9 mouse cellular contexts compared by ENCODE assay signal in genomic region chr19:59458743-59459135, GRCm38 (mm10). TPM values are rescaled to one million over a fixed set of nuclear protein-coding genes. Genes with fewer than 3 reads are reported as not detected.
DNase-seq lines count a peak whose midpoint lies in the region; ATAC-seq and TF ChIP-seq lines count a peak whose summit lies in the region.
"Had no signal": no experiment of that assay in that cellular context is flagged by ENCODE, and none has a peak within 500 bp of the region (broad histone marks: within the 10 kb centered on the region; RNA-seq: fewer than 3 reads in every experiment).

No protein-coding gene starts in this region.

- no peak overlapping the region for H3K9ac ChIP-seq in liver, embryonic 11.5 days (ENCODE audit: low read depth, low read length)
- H3K9ac ChIP-seq in forebrain, embryonic 12.5 days, result peak overlapping the region; percentile 95
- H3K9ac ChIP-seq in limb, embryonic 11.5 days (ENCODE audit: low read length), result no peak overlapping the region; the same call in 1 of the 2 replicates

- WGBS in liver, embryonic 11.5 days, result 2% methylated on average over 15 of the region's 15 CpGs
- WGBS in forebrain, embryonic 12.5 days, result under 1% methylated on average over 15 of the region's 15 CpGs
- 0% methylated on average over 15 of the region's 15 CpGs for WGBS in limb, embryonic 11.5 days
- 1% methylated on average over 15 of the region's 15 CpGs for WGBS in olfactory bulb, adult 2 months

- H3K4me3 ChIP-seq in liver, embryonic 11.5 days (ENCODE audit: low read depth, low read length), result peak overlapping the region; percentile 31
- peak overlapping the region; percentile 77 for H3K4me3 ChIP-seq in forebrain, embryonic 12.5 days (replicated peaks)
- peak overlapping the region; percentile 34 for H3K4me3 ChIP-seq in limb, embryonic 11.5 days (ENCODE audit: low read depth, low read length)
- peak overlapping the region; percentile 35 for H3K4me3 ChIP-seq in olfactory bulb, adult 2 months (ENCODE audit: insufficient read depth, low read depth, low read length)

- peaks cover 100% of the 10 kb centered on the region for H3K27me3 ChIP-seq in liver, embryonic 11.5 days (replicated peaks; ENCODE audit: control insufficient read depth, insufficient read depth, low read length)
- H3K27me3 ChIP-seq in forebrain, embryonic 12.5 days, result peaks cover 64% of the 10 kb centered on the region
- H3K27me3 ChIP-seq in limb, embryonic 11.5 days (ENCODE audit: control insufficient read depth, insufficient read depth, low read length), result peaks cover 80% of the 10 kb centered on the region

- peak overlapping the region; percentile 50 for H3K4me2 ChIP-seq in liver, embryonic 11.5 days
- peak overlapping the region; percentile 67 for H3K4me2 ChIP-seq in forebrain, embryonic 12.5 days
- H3K4me2 ChIP-seq in limb, embryonic 11.5 days (ENCODE audit: low read depth, severe bottlenecking), result peak overlapping the region; percentile 68

- DNase-seq in liver, embryonic 11.5 days (ENCODE audit: low spot score), result no peak
- DNase-seq in liver, result no peak
- no peak for DNase-seq in limb, embryonic 11.5 days (ENCODE audit: low spot score)
- DNase-seq in thymus, postnatal 36 days, result no peak
- no peak for DNase-seq in right cerebral cortex, postnatal 36 days (ENCODE audit: low spot score in 2 of 2)
- DNase-seq in ovary, postnatal 10 days (ENCODE audit: low spot score), result no peak
- DNase-seq: cerebellum, adult 2 months had no signal

- H3K9me3 ChIP-seq in liver, embryonic 11.5 days (ENCODE audit: control insufficient read depth, low read length), result no peaks in the 10 kb centered on the region
- no peaks in the 10 kb centered on the region for H3K9me3 ChIP-seq in forebrain, embryonic 12.5 days
- no peaks in the 10 kb centered on the region for H3K9me3 ChIP-seq in limb, embryonic 11.5 days (ENCODE audit: control insufficient read depth, low read length)

- no peaks in the 10 kb centered on the region for H3K36me3 ChIP-seq in liver, embryonic 11.5 days (ENCODE audit: control insufficient read depth, insufficient read depth, low read length)
- peaks cover 6% of the 10 kb centered on the region; the same call in 1 of the 2 replicates for H3K36me3 ChIP-seq in forebrain, embryonic 12.5 days (replicated peaks)
- H3K36me3 ChIP-seq in limb, embryonic 11.5 days (ENCODE audit: control insufficient read depth, insufficient read depth, low read length), result no peaks in the 10 kb centered on the region

- TF ChIP-seq POLR2A in olfactory bulb, adult 2 months (IDR thresholded peaks at IDR 0.05; ENCODE audit: insufficient read depth, low read depth, low read length), result no peak

- ATAC-seq in liver, embryonic 11.5 days (replicated peaks; ENCODE audit: low FRiP score), result no peak
- ATAC-seq in forebrain, embryonic 12.5 days (ENCODE audit: low FRiP score), result no peak
- ATAC-seq in limb, embryonic 11.5 days (ENCODE audit: insufficient number of reproducible peaks, low FRiP score, low TSS enrichment, low read depth), result no peak

- H3K4me1 ChIP-seq in liver, embryonic 11.5 days (replicated peaks; ENCODE audit: control insufficient read depth, insufficient read depth, low read length), result no peaks in the 10 kb centered on the region
- peaks cover 36% of the 10 kb centered on the region for H3K4me1 ChIP-seq in forebrain, embryonic 12.5 days
- peaks cover 5% of the 10 kb centered on the region for H3K4me1 ChIP-seq in limb, embryonic 11.5 days (ENCODE audit: control insufficient read depth, insufficient read depth, low read length)
- peaks cover 9% of the 10 kb centered on the region for H3K4me1 ChIP-seq in olfactory bulb, adult 2 months (ENCODE audit: control insufficient read depth, insufficient read depth, low read length)

- H3K27ac ChIP-seq in liver, embryonic 11.5 days (ENCODE audit: low read depth, low read length), result no peak overlapping the region
- H3K27ac ChIP-seq in forebrain, embryonic 12.5 days, result peak overlapping the region; percentile 99
- H3K27ac ChIP-seq in limb, embryonic 11.5 days (replicated peaks; ENCODE audit: low read depth, low read length), result no peak overlapping the region
- no peak overlapping the region for H3K27ac ChIP-seq in olfactory bulb, adult 2 months (ENCODE audit: insufficient read depth, low read depth, low read length)

- TF ChIP-seq CTCF in olfactory bulb, adult 2 months (IDR thresholded peaks at IDR 0.05; ENCODE audit: insufficient read depth, low read depth, low read length), result no peak

RNA-seq across cellular contexts. Expression of gene Emx2, which starts 0.6 kb away (rescaled TPM):
- polyA plus RNA-seq in liver, embryonic 11.5 days (2014; fragmentation: Nextera tagmentation; extraction: Ambion mirVana), result 0.29 and 0.56 TPM in 2 replicates
- polyA plus RNA-seq in forebrain, embryonic 12.5 days (2016; fragmentation: Nextera tagmentation; extraction: Ambion mirVana), result 59.0 and 69.4 TPM in 2 replicates
- 14.0 and 15.5 TPM in 2 replicates for polyA plus RNA-seq in limb, embryonic 11.5 days (2014; fragmentation: Nextera tagmentation; extraction: Ambion mirVana)
- polyA plus RNA-seq in olfactory bulb, adult 2 months (2012; ENCODE audit: insufficient read depth, insufficient read length, low replicate concordance, missing spikeins), result not detected in 2 replicates
